Mouse (Mus musculus) spleen, adult 2 months (tissue): ENCODE data around the gene Bmpr1b. TPM values are rescaled to one million over a fixed set of nuclear protein-coding genes. Genes with fewer than 3 reads are reported as not detected.

Experiments used
- DNase-seq, 2 experiments: peaks; one replicate each; pipeline versions ENCODE4 v3.0.0 to v3.0.0-alpha.2; 2012 to 2021; ENCODE audit warnings: low spot score in 2 of 2, low read depth in 1 of 2
- H3K27ac ChIP-seq: fragments of 200-500 bp; 2 replicates; pipeline ENCODE4 v1.5.1; 2012; ENCODE audit warnings: low read length, inconsistent platforms; ENCODE audit not compliant: insufficient read depth
- H3K27me3 ChIP-seq: fragments of 200-500 bp; 2 replicates; pipeline ENCODE4 v1.6.1; 2012; ENCODE audit warnings: mild to moderate bottlenecking, moderate library complexity, low read length, inconsistent platforms; ENCODE audit not compliant: control insufficient read depth, insufficient read depth
- H3K36me3 ChIP-seq: fragments of 200-500 bp; 2 replicates; pipeline ENCODE4 v1.6.1; 2012; ENCODE audit warnings: mild to moderate bottlenecking, low read length, inconsistent platforms; ENCODE audit not compliant: control insufficient read depth, insufficient read depth
- H3K4me1 ChIP-seq: fragments of 200-500 bp; 2 replicates; pipeline ENCODE4 v1.6.1; 2011; ENCODE audit warnings: inconsistent platforms; ENCODE audit not compliant: control insufficient read depth, insufficient read depth, insufficient read length
- H3K4me3 ChIP-seq: fragments of 200-500 bp; 2 replicates; pipeline ENCODE4 v1.5.1; 2011; ENCODE audit warnings: mild to moderate bottlenecking, inconsistent platforms; ENCODE audit not compliant: insufficient read depth, insufficient read length; ENCODE audit errors: extremely low read depth
- CTCF ChIP-seq: fragments of 200-500 bp; IDR thresholded peaks from 2 replicates; pipeline ENCODE4 v1.5.1; 2011; ENCODE audit warnings: mild to moderate bottlenecking, inconsistent platforms; ENCODE audit not compliant: insufficient read depth, insufficient read length, insufficient replicate concordance; ENCODE audit errors: extremely low read depth
- POLR2A ChIP-seq: fragments of 200-500 bp; IDR thresholded peaks from 2 replicates; pipeline ENCODE4 v1.6.1; 2011; ENCODE audit warnings: low read depth, low read length, inconsistent platforms
- WGBS: fragments of 180-500 bp; shearing (Covaris S2); methylation state at CpG from one replicate; pipeline ENCODE4 v1.1.7; 2018; 5-methylcytosine and 5-hydroxymethylcytosine counted together
- polyA plus RNA-seq: library from polyadenylated mRNA; depleted of rRNA; stranded (reverse); fragments of >200 nt; gene quantifications from 2 replicates; pipeline ENCODE4 v1.2.3, GENCODE M21; 2012

Gene Bmpr1b
- polyA plus RNA-seq, 1 experiment: 0.06 TPM

DNA sequence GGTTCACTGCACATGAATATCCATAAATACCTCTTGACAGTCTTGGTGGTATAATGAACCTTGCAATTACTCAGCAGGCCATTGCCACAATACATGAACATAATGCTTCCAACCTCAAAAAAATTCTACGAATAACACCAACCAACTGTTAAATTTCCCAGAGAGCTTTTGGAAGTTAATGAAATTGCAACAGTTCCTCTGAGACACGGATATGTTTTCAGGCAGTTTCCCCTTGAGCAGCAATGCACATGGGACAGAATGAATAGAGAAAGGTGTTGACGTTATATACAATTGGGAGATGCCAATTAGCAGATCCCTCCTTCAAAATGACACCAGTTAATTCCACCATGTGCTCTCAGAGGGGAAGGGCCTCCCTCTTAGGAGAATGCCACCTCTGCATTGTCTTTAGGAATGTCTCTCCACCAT lies 225.9 kb downstream of the Bmpr1b start:
- no peak for DNase-seq
- Histone ChIP-seq H3K27ac (no peak overlapping the region), H3K4me1 (no peaks in the 10 kb centered on the region), H3K27me3 (no peaks in the 10 kb centered on the region), H3K4me3 (no peak overlapping the region), H3K36me3 (no peaks in the 10 kb centered on the region)
- TF ChIP-seq CTCF (no peak), POLR2A (no peak)
- 81% methylated on average over 3 of the region's 3 CpGs for WGBS

DNA sequence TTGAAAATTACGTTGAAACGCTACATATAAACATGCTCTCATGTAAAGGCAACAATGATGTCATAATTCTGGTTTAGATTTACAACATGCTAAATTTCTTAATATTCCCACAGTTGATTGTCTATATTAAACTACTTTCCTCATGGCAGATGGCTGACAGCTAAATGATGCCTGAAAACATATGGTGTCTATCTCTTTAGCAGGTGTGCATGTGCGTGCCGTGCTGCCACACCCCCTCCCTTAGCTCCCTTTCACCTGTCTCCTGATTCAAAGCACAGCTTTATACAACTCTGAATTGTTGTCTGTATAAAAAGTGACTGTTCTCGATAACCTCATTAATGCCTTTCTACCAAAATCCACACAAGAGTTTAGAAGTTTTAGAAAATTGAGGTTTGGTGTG lies 229.0 kb downstream of the Bmpr1b start:
- Histone ChIP-seq H3K4me1 (no peaks in the 10 kb centered on the region), H3K27me3 (no peaks in the 10 kb centered on the region), H3K4me3 (no peak overlapping the region), H3K36me3 (no peaks in the 10 kb centered on the region), H3K27ac (no peak overlapping the region)
- TF ChIP-seq CTCF (no peak), POLR2A (no peak)
- 93% methylated on average over 5 of the region's 5 CpGs for WGBS
- DNase-seq: no peak

DNA sequence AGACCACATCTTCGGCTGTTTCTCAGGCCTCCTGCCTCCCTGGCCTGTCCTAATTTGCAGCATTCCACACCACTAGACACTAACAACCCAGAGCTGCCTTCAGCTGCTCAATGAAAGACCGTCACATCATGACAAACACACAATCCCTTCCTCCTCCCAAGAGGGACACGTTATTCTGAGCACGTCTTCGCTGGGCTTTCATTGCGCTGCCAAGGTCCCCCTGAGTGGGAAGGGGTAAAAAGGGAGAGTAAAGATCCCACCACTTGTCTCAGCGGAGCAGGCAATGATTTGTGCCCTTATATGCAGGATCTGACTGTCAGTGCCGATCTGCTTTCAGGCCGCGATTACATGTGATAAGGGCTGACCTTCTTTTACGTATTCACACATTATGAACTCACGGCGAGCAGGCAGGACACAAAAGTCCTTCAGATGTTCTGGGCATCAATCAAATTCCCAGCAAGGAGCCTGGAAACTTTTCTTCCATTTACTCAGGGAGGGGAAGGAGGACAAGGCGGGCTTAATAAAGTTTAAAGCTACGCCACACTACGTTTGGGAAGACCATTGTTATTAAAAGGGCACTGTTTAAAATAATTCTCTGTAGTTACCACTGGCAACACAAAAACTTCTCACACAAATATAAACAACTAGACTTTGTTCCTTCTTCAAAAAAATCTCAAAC lies 232.5 kb downstream of the Bmpr1b start:
- 86% methylated on average over 16 of the region's 16 CpGs for WGBS
- Histone ChIP-seq H3K36me3 (no peaks in the 10 kb centered on the region), H3K27me3 (no peaks in the 10 kb centered on the region), H3K4me3 (no peak overlapping the region), H3K4me1 (no peaks in the 10 kb centered on the region), H3K27ac (no peak overlapping the region)
- TF ChIP-seq POLR2A: no peak
- no peak for TF ChIP-seq CTCF
- DNase-seq: no peak

GRCm38 (mm10) chr3:141932956-141933355 lies 236.3 kb downstream of the Bmpr1b start:
- H3K36me3 ChIP-seq: no peaks in the 10 kb centered on the region
- WGBS: 79% methylated on average over 3 of the region's 3 CpGs
- TF ChIP-seq POLR2A: no peak
- TF ChIP-seq CTCF: no peak
- H3K27ac ChIP-seq: no peak overlapping the region
- H3K4me3 ChIP-seq: no peak overlapping the region
- no peaks in the 10 kb centered on the region for H3K4me1 ChIP-seq
- DNase-seq: no peak
- no peaks in the 10 kb centered on the region for H3K27me3 ChIP-seq

- Histone ChIP-seq H3K4me1 (no peaks in the 10 kb centered on the region), H3K27ac (no peak overlapping the region), H3K27me3 (no peaks in the 10 kb centered on the region), H3K4me3 (no peak overlapping the region), H3K36me3 (no peaks in the 10 kb centered on the region)
- 11% methylated on average over 10 of the region's 10 CpGs for WGBS
- DNase-seq: no peak
- TF ChIP-seq CTCF: no peak
- no peak for TF ChIP-seq POLR2A
Observed at GRCm38 (mm10) chr3:141931372-141932092, 237.7 kb downstream of the Bmpr1b start.

DNA sequence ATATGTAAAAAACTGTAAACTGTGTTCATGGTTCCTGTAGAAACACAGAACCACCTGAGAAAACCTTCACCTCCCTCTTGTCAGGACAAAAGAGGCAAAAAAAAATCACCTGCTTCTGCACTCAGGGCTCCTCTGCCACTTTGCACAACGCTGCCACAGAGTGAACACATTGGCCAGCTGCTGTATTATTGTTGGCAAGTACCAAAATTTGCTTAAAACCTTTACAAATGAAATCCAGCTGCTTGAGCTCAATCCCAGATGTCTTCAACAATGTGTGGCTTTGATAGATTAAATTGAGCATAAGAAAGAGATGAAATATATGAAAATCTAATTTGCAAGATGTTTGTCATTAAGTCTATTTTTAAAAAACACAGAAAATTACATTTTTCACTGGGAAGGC lies 245.8 kb downstream of the Bmpr1b start:
- WGBS: 82% methylated on average over 1 of the region's 1 CpGs
- no peak for DNase-seq
- Histone ChIP-seq H3K4me3 (no peak overlapping the region), H3K27ac (no peak overlapping the region), H3K36me3 (no peaks in the 10 kb centered on the region), H3K27me3 (no peaks in the 10 kb centered on the region), H3K4me1 (no peaks in the 10 kb centered on the region)
- TF ChIP-seq CTCF: no peak
- TF ChIP-seq POLR2A: no peak

DNA sequence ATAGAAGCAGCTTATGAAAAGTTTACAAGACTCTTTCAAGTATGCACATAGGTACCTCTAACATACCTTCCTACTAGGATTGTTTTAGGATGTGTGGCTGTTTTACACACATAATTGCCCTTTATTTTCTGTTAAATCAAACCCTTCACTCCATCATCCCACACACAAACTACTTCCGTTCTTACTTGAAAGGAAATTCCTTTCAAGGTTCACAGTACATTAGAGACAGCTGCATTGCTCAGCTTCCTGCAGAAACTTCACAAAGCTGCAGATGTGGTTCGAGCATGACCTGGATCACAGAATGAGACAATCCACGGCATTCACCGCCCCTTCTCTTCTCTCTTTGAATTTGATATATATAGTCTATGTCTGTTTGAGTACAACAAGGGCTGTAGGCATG lies 248.1 kb downstream of the Bmpr1b start:
- Histone ChIP-seq H3K36me3 (no peaks in the 10 kb centered on the region), H3K4me1 (no peaks in the 10 kb centered on the region), H3K4me3 (no peak overlapping the region), H3K27ac (no peak overlapping the region), H3K27me3 (no peaks in the 10 kb centered on the region)
- TF ChIP-seq CTCF: no peak
- TF ChIP-seq POLR2A: no peak
- DNase-seq: no peak
- 15% methylated on average over 4 of the region's 4 CpGs for WGBS
